Mouse (Mus musculus) B cell, adult 67 days (primary cell): Measurements from ENCODE around the gene Mrps16. TPM values are rescaled to one million over a fixed set of nuclear protein-coding genes. Genes with fewer than 3 reads are reported as not detected.

ENCODE experiments used
- total RNA-seq, 2 experiments: library from RNA; stranded (reverse); gene quantifications; 4 replicates each; pipeline ENCODE4 v1.2.4; 2023

Gene Mrps16
- total RNA-seq, result 10 to 100 TPM; 38.4 to 38.9 TPM

DNA sequence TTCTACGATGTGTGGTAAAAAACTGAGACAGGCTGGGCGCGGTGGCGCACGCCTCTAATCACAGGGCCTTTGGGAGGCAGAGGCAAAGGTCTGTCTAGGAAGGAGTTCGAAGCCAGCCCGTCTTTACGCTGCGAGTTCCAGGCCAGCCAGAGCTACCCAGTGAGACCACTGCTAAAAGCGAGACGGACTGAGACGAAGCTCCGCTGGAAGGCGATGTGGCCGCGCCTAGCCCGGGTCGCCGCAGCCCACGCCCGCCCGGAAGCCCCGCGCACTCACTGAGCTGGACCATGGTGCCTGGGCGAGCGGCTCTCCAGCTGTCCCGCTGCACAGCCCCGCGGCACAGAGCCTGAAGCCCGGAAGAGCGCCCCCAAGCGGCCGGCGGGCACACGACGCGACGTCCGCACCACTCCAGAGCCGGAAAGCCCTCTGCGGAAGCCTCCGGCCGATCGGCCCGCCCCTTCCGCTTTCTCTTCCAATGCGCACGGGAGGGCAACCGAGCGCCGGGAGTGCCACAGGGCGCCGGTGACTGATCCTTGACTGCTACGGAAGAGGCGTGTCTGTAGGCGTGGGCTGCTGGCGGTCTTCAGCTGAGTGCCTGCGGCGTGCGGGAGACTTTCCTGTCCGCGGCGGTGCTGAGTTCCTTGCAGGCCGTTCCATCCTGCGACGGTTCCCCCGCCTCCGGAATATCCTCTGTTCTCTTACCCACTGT is at the start of gene Mrps16:
TSS of gene Mrps16 (minus strand) at position 430 of the 709 bp plus-strand sequence.

DNA sequence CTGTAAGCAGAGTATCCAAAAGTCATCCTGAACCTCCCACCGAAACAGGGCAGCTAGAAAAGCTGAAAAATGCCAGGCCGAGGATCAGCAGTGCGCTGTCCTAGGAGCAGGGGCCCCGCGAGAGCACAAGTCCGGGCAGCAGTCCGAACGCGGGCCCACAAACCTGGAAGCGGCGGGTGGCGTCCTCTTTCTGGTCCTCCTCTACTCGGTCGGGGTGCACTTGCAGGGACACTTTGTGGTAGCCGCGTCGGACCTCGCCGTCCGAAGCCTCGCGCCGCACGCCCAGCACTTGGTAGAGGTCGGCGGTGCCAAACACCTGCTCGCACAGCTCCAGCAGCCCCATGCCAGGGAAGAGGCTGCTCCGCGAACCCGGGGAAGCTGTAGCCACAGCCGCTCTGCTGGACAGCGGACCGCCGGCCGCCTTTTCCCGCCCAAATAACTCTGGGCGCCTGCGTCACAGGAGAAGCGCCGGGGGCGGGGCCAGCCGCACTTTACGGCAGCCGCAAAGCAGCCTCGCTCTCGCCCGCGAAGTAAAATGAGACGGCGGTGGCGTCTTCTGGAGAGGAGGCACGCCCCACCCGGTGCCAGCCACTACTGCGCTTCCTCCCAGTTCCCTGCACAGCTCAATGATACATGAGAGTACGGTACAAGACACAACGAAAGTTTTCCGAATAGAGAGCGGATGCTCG is 4.8 kb downstream of the Mrps16 start, which contains the start of gene Dnajc9:
TSS of gene Dnajc9 (minus strand) at position 470 of the 689 bp plus-strand sequence.

GRCm38 (mm10) chr14:20347991-20348541 is 45.4 kb downstream of the Mrps16 start, which contains the start of the genes Ecd and Fam149b:
TSS of gene Ecd (minus strand) at chr14:20348121.
TSS of gene Fam149b (plus strand) at chr14:20348162.

Other genes with a start within 250 kb of the Mrps16 start
- 10 to 100 TPM; 22.9 to 23.6 TPM for gene Kcnk5, start 211.8 kb downstream of the Mrps16 start, total RNA-seq
- gene Kcnk16, start 124.4 kb downstream of the Mrps16 start, total RNA-seq, result not detected
- gene Nudt13, start 98.9 kb downstream of the Mrps16 start, total RNA-seq, result 10 to 100 TPM; 23.9 to 28.9 TPM
- 10 to 100 TPM; 53.1 to 53.9 TPM for gene Ecd, start 45.5 kb downstream of the Mrps16 start, total RNA-seq
- 10 to 100 TPM; 33.6 to 50.8 TPM for gene Fam149b, start 45.5 kb downstream of the Mrps16 start, total RNA-seq
- gene Dnajc9, start 4.7 kb downstream of the Mrps16 start, total RNA-seq, result 10 to 100 TPM; 84.5 to 98.3 TPM
- 1 to 10 TPM; 1.1 to 1.2 TPM for gene Cfap70, start 58.6 kb upstream of the Mrps16 start, total RNA-seq
- gene Anxa7, start 86.5 kb upstream of the Mrps16 start, total RNA-seq, result 10 to 100 TPM; 57.4 to 67.5 TPM
- 1 to 10 TPM; 5.6 to 8.4 TPM for gene Mss51, start 103.3 kb upstream of the Mrps16 start, total RNA-seq
- gene Ppp3cb, start 152.9 kb upstream of the Mrps16 start, total RNA-seq, result 100 to 1,000 TPM; 109 to 120 TPM
- gene Usp54, start 247.4 kb upstream of the Mrps16 start, total RNA-seq, result 1 to 10 TPM; 5.1 to 5.2 TPM